ENCODE assay signal across 9 mouse cellular contexts in the genomic region with DNA sequence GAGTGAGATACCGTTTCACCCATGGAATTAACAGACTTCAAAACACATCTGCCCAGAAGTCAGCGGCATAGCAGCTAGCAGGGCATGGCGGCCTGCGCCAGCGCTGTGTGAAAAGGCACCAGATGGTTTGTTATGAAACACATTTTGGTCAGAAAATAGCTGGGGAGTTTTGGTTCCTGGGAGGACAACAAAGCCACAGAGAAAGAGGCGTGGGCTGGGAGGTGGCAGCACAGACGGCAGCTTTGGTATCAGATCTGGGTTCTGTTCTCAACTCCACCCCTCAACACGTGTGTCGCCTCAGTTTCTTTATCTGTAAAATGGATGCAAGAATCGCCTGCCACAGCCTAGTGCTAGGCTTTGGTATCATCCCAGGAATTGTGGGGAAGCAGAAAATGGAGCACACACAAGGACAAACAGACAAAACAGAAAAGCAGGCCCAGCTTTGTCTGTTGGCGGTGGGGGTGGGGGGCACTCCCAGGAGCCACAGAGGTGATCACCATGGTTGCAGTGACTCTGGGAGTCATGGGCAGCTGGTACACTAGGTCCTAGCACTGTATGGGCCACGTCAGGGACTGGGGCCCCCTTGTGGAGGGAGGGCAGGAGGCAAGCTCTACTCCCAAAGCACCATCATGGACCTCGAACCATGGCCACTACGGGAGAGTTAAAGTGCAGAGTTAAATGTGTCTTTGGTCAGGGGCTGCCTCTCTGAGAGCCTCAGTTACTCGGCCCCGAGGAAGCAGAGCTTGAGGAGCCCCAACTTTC. TPM values are rescaled to one million over a fixed set of nuclear protein-coding genes. Genes with fewer than 3 reads are reported as not detected.
DNase-seq lines count a peak whose midpoint lies in the region; ATAC-seq and TF ChIP-seq lines count a peak whose summit lies in the region.
"Had no signal": no experiment of that assay in that cellular context is flagged by ENCODE, and none has a peak within 500 bp of the region (broad histone marks: within the 10 kb centered on the region; RNA-seq: fewer than 3 reads in every experiment).

No protein-coding gene starts in this region.

- intact Hi-C loops in gastrocnemius, adult 2 months (cut with DNase I): no loop called here
- intact Hi-C loops in gastrocnemius, postnatal 14 days (cut with DNase I; ENCODE audit: low total_unique reads): no loop called here

- 84% methylated on average over 16 of the region's 16 CpGs for WGBS in midbrain, embryonic 15.5 days

- no peaks in the 10 kb centered on the region for H3K9me3 ChIP-seq in midbrain, embryonic 15.5 days
- H3K9me3 ChIP-seq: limb, embryonic 12.5 days had no signal

- no peak overlapping the region for H3K4me2 ChIP-seq in midbrain, embryonic 15.5 days
- H3K4me2 ChIP-seq: limb, embryonic 12.5 days had no signal

- H3K27me3 ChIP-seq in midbrain, embryonic 15.5 days (replicated peaks): no peaks in the 10 kb centered on the region
- H3K27me3 ChIP-seq: limb, embryonic 12.5 days had no signal

- TF ChIP-seq CTCF in gastrocnemius, adult 2 months (IDR thresholded peaks at IDR 0.05): peak; percentile 45

- H3K4me1 ChIP-seq in midbrain, embryonic 15.5 days: peaks cover 3% of the 10 kb centered on the region; the same call in 1 of the 2 replicates

- no peak overlapping the region for H3K9ac ChIP-seq in midbrain, embryonic 15.5 days
- H3K9ac ChIP-seq: limb, embryonic 12.5 days had no signal

- ATAC-seq in inflammation-experienced regulatory T-cells, adult 6 months: no peak
- ATAC-seq in midbrain, embryonic 15.5 days (replicated peaks): no peak

- no peaks in the 10 kb centered on the region for H3K36me3 ChIP-seq in midbrain, embryonic 15.5 days (replicated peaks)

- no peak overlapping the region for H3K4me3 ChIP-seq in gastrocnemius, adult 2 months
- no peak overlapping the region for H3K4me3 ChIP-seq in midbrain, embryonic 15.5 days
- H3K4me3 ChIP-seq: limb, embryonic 12.5 days had no signal

- DNase-seq in gastrocnemius, adult 2 months: no peak
- no peak for DNase-seq in gastrocnemius, postnatal 14 days
- peak; percentile 60 for DNase-seq in CD4-positive helper T cell, adult 2 months (ENCODE audit: low read depth, low spot score)
- peak; percentile 50 to 69 for DNase-seq in cerebellum, postnatal 25 days
- DNase-seq in left cerebral cortex, adult 9 months (ENCODE audit: low spot score in 2 of 2): peak; percentile 78 to 86
- DNase-seq in kidney, adult 8-10 months: no peak

- H3K27ac ChIP-seq in gastrocnemius, adult 2 months: no peak overlapping the region
- no peak overlapping the region for H3K27ac ChIP-seq in midbrain, embryonic 15.5 days
- H3K27ac ChIP-seq: limb, embryonic 12.5 days had no signal

RNA-seq across cellular contexts. Expression of a gene that starts 21.7 kb away (rescaled TPM):
- total RNA-seq in gastrocnemius, adult 2 months (2021): 1 to 10 TPM; 5.7 to 6.6 TPM
- total RNA-seq in gastrocnemius, postnatal 14 days (2021): 10 to 100 TPM in 1 of 2 experiments, 1 to 10 TPM in 1; 9.2 to 10.2 TPM
- 10 to 100 TPM; 14.2 to 31.3 (median 24.4) TPM for polyA plus RNA-seq in inflammation-experienced regulatory T-cells, adult 6 months (2017; shearing (Covaris generic))
- 2.7 and 3.0 TPM in 2 replicates for polyA plus RNA-seq in midbrain, embryonic 15.5 days (2015; fragmentation: Nextera tagmentation; extraction: Ambion mirVana)

RNA-seq across cellular contexts. Expression of a gene that starts 42.0 kb away (rescaled TPM):
- 1 to 10 TPM; 2.9 to 4.2 TPM for total RNA-seq in gastrocnemius, adult 2 months (2021)
- total RNA-seq in gastrocnemius, postnatal 14 days (2021): 1 to 10 TPM; 7.9 to 9.5 TPM
- polyA plus RNA-seq in inflammation-experienced regulatory T-cells, adult 6 months (2017; shearing (Covaris generic)): 1 to 10 TPM in 2 of 3 experiments, under 1 TPM in 1; 0.90 to 1.9 (median 1.1) TPM
- polyA plus RNA-seq in midbrain, embryonic 15.5 days (2015; fragmentation: Nextera tagmentation; extraction: Ambion mirVana): 3.8 and 4.3 TPM in 2 replicates

Comparison
In these comparisons a context has a peak if more than half of its experiments do, and no peak if none do; other contexts are left out.
1. DNase-seq: peak in CD4-positive helper T cell, adult 2 months (single experiment), cerebellum, postnatal 25 days (2 of 2) and left cerebral cortex, adult 9 months (2 of 2); none in gastrocnemius, adult 2 months (single experiment), gastrocnemius, postnatal 14 days (single experiment) and kidney, adult 8-10 months (0 of 2).